Mouse (Mus musculus): ENCODE data around the gene Agt.
A peak's percentile ranks its signal among the peaks of the same experiment; 100 is the strongest.

Agt gene

GRCm38 (mm10) chr8:124569593-124569992 is at the start of gene Agt:
Gene Agt, minus strand, starts transcription at chr8:124569706.
- no peak for DNase-seq (ENCODE audit: low spot score)

GRCm38 (mm10) chr8:124618252-124618651 is 48.7 kb upstream of the Agt start:
- no peak for DNase-seq (ENCODE audit: low spot score)

- DNase-seq (ENCODE audit: low spot score) = peak; percentile 65
These were observed 47.9 kb upstream of the Agt start for GRCm38 (mm10) chr8:124617266-124617869.

DNA sequence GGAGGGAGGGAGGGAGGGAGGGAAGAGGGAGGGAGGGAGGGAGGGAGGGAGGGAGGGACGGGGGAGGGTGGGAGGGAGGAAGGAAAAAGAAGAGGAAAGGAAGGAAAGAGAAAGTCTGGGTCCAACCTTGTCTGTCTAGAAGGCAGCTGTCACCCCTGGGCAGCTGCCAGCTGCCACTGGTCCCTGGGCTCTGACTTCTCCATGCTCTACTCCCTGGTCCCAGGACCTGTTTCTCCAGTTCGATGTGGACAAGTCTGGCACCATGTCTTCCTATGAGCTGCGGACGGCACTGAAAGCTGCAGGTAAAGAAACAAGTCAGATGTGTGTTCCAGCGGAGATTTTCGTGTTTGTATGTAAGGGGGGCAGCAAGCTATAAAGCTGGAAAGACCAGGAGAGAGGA is 44.8 kb upstream of the Agt start:
- DNase-seq (ENCODE audit: low spot score) = no peak

DNA sequence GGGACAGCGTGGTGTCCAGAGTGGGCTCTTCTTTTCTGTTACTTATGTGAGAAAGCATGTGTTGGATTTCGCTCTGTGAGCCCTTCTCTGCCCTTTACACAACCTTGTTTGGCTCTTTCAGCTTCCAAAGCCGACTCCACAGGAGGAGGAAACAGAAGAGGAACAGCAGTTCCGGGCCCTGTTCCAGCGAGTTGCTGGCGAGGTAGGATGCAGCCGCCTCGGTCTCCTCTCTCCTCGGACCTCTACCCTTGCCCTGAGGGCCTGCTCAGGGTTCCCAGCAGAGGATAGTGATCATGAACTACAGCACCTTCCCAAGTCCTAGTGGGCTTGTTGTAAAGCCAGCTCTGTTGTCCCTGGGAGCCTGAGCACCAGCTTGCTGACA is 39.5 kb upstream of the Agt start:
- no peak for DNase-seq (ENCODE audit: low spot score)

GRCm38 (mm10) chr8:124608239-124608971 is 38.9 kb upstream of the Agt start:
- no peak for DNase-seq (ENCODE audit: low spot score)

GRCm38 (mm10) chr8:124604066-124604465 is 34.6 kb upstream of the Agt start:
- no peak for DNase-seq (ENCODE audit: low spot score)

GRCm38 (mm10) chr8:124589393-124589792 is 19.9 kb upstream of the Agt start:
- no peak for DNase-seq (ENCODE audit: low spot score)

DNA sequence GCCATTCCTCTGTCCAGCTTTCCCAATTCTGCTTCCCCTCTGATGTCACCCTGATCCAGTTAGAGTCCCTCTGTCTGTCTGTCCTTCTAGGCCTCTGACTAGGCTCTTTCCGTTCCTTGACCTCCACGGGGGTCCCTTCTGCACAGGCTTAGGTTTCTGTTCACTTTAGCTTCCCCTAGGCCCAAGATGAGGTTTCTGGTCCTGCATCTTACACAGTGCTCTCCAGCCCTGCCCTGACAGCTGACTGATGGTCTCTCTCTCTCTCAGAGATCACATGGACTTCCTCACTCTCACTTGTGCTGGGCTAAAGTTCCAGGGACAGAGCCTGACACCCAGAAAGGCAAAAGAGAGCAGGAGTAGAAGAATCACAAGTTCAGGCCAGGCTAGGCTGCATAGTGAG is 17.1 kb upstream of the Agt start:
- DNase-seq (ENCODE audit: low spot score) = no peak

DNA sequence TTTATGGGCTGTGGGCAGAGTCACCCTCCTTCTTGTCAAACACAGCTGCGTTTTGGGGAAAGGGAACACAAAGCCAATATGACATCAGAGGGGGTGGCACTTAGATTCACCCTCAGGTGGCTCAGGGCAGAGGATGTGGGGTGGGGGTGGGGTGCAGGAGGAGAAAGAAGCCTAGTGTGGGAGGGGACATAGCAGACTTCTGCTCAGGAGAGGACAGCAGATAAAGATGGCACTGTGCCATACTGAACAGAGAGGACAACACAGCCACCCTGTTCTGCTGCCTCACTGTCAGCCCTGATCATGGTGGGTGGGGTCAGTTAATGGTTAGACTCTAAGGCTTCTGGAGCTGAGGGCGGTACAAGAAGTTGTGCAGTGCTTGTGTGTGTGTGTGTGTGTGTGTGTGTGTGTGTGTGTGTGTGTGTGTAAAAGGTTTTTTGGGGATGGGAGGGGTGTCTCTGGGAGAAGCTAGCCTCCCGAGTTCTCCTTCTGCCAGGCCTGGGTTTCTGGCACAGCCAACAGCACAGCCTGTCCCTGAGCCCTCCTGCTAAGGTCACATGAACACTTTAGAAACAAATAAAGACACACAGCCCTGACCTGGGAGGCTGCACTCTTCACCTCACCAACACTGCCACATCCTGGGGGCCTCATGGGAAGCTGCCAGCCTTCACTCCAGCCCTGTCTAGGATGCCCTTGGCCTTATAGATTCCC is 16.4 kb upstream of the Agt start:
- no peak for DNase-seq (ENCODE audit: low spot score)

DNA sequence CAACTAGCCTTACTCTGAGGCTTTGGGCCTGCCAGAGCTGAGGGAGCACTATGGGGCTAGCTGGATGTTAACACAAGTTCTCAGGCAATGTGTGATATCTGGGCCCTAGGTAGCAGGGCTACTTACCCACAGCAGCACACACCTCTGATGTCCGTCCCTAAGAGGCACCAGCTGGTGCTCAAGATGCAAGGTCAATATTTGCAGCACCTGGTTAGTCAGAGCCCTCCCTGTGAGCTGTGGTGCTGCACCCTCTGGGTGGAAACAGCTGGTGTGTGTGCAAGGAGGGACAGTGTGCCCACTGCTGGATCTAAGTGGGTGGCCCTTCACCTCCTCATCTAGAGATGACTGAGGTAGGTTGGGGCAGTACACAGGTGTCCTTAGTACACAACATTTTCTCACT is 7.2 kb upstream of the Agt start:
- DNase-seq (ENCODE audit: low spot score) = no peak

DNA sequence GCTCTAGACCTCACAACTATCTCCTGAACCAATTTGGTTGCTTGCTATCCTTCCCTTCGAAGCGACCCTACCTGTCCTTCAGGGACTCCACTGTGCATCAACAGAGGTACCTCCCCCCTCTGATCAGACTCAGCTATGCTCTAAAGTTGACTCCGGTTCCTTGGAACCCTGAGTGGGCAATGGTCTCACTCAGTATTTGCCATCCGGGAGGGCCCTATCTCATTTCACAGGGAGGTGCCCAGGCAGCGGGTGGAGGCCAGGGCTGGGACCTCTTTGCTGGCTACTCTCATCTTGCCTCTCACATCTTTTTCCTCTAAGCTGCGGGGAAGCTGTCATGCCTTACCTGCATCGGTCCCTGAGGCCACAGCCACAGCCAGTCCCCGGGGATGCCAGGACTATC is 6.3 kb upstream of the Agt start, which contains the start of gene Capn9:
Gene Capn9 (plus strand): TSS at position 301 of the 400 bp plus-strand sequence.
- no peak for DNase-seq (ENCODE audit: low spot score)

GRCm38 (mm10) chr8:124573552-124574340 is 4.2 kb upstream of the Agt start:
- peak; percentile 81 for DNase-seq (ENCODE audit: low spot score)

GRCm38 (mm10) chr8:124572430-124572775 is 2.9 kb upstream of the Agt start:
- no peak for DNase-seq (ENCODE audit: low spot score)

DNA sequence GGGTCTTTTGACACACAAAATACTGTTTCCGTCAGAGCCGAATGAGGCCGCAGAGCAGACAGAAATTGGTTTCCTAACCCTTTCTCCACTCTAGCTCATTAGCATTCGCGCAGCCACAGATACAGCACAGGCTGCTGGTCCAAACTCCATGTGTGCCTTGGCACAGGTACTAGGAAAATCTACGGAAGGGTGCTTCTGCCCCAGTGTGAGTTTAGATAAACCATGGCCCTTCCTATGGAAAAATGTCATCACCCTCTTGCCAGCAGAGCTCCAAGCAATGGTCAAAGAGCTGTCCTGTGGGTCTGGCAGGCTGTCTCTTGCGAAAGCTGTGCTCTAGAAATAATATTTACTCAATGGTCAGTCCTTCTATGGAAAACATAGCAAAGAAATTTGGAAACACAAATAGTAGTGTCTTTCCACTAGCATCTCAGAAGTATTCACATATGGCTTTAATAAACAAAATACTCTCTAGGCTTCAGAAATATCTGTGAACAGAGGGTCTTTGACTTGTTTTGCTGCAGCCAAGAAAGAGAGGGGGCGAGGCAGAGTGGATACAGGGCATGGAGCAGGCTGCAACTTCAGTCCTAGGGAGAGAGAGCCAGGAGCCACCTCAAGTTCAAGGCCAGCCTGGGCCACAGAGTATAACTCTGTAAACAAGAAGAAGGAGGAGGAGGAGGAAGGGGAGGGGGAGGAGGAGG is 2.4 kb upstream of the Agt start:
- no peak for DNase-seq (ENCODE audit: low spot score)

- DNase-seq (ENCODE audit: low spot score) = no peak
These were observed 406 bp downstream of the Agt start for GRCm38 (mm10) chr8:124569100-124569499.

DNA sequence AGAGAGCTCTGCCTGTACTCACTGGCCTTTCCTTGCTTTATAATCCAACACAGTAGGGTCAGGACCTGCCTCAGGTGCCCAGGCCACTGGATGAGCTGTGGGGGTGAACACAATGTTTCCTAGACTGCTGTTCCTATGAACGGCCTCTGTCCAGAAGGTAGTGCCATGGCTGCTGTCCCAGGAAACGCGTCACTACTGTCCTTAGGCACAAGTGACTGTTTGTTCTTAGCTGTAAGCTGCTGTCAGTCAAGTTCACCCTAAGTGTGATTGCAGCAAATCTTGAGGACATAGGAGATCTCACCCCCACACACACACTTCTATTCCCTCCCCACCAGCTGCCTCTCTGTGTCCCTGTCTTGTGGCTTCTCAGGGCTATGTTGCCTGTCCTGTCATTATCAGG is 1.9 kb downstream of the Agt start:
- DNase-seq (ENCODE audit: low spot score) = no peak

DNA sequence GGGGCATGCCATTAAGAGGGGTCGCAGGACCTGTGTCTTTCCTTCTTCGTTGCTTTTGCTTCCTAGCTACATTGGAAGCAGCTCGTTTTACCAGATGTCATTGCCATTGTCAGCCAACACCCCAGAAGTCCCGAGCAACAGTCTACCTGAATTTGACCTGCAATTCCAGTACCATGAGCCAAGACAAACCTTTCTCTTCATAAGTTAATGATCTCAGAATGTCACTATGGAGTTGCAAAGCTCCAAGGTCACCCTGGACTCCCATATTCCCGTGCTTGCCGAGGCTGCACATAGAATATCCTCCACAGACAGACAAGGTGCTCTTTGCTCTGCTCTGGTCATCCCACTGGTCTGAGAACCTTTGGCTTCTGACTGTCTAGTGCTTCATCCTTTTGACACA is 2.4 kb downstream of the Agt start:
- DNase-seq (ENCODE audit: low spot score) = no peak

DNA sequence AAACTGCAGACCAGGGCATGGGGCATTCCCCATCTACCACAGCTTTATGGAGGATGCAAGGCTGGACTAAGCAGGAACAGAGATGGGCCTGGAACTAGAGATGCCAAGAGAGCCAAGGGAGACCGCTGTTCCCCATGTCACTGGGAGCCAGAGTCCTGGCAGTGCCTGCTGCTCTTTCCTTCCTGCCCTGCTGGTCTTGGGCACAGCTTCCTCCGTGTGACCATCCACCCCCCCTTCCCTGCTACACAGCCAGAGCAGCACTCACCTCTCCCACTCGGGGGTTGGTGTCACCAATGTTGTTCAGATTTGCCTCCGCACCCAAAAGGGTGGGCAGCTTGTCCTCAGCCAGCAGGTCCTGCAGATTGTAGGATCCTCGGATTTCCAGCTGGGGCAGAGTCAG is 12.0 kb downstream of the Agt start:
- no peak for DNase-seq (ENCODE audit: low spot score)

GRCm38 (mm10) chr8:124556658-124557057 is 12.8 kb downstream of the Agt start:
- DNase-seq (ENCODE audit: low spot score) = no peak

- DNase-seq (ENCODE audit: low spot score) = no peak
These were observed 13.3 kb downstream of the Agt start for GRCm38 (mm10) chr8:124556164-124556563.

Data from ovary, postnatal 10 days (tissue).